Mouse (Mus musculus): ENCODE measurements around the gene Ugt1a7c.

The Ugt1a7c gene

GRCm38 (mm10) chr1:88240072-88240471, 145.2 kb downstream of the Ugt1a7c start:
- CTCF ChIA-PET, result no interaction called here

GRCm38 (mm10) chr1:88240579-88240978, 145.7 kb downstream of the Ugt1a7c start:
- CTCF ChIA-PET, result no interaction called here

GRCm38 (mm10) chr1:88243861-88244260, 149.0 kb downstream of the Ugt1a7c start:
- CTCF ChIA-PET, result no interaction called here

- CTCF ChIA-PET, result no interaction called here
Measured at GRCm38 (mm10) chr1:88245881-88246280, 151.0 kb downstream of the Ugt1a7c start.

GRCm38 (mm10) chr1:88246386-88246785, 151.5 kb downstream of the Ugt1a7c start:
- CTCF ChIA-PET, result no interaction called here

- CTCF ChIA-PET, result no interaction called here
Measured at GRCm38 (mm10) chr1:88247660-88248059, 152.8 kb downstream of the Ugt1a7c start.

- CTCF ChIA-PET, result interaction anchor here (0.6 kb wide), 1 partner anchor 17 kb away, joined by 3 read pairs; no protein-coding TSS in a partner anchor
Measured at GRCm38 (mm10) chr1:88248658-88249057, 153.8 kb downstream of the Ugt1a7c start.

GRCm38 (mm10) chr1:88249596-88249995, 154.7 kb downstream of the Ugt1a7c start:
- CTCF ChIA-PET, result no interaction called here

- CTCF ChIA-PET, result no interaction called here
Measured at GRCm38 (mm10) chr1:88250023-88250422, 155.2 kb downstream of the Ugt1a7c start.

- CTCF ChIA-PET, result interaction anchor here (0.6 kb wide), 1 partner anchor 9 kb away, joined by 3 read pairs; no protein-coding TSS in a partner anchor
Measured at GRCm38 (mm10) chr1:88253106-88253505, 158.2 kb downstream of the Ugt1a7c start.

GRCm38 (mm10) chr1:88253540-88253939, 158.7 kb downstream of the Ugt1a7c start:
- CTCF ChIA-PET, result interaction anchor here (0.6 kb wide), 1 partner anchor 9 kb away, joined by 3 read pairs; no protein-coding TSS in a partner anchor

- CTCF ChIA-PET, result no interaction called here
Measured at GRCm38 (mm10) chr1:88254793-88255465, 160.1 kb downstream of the Ugt1a7c start.

- CTCF ChIA-PET, result no interaction called here
Measured at GRCm38 (mm10) chr1:88255466-88255857, 160.6 kb downstream of the Ugt1a7c start.

- CTCF ChIA-PET, result no interaction called here
Measured at GRCm38 (mm10) chr1:88255989-88256754, 161.3 kb downstream of the Ugt1a7c start.

- CTCF ChIA-PET, result no interaction called here
Measured at GRCm38 (mm10) chr1:88256886-88257663, 162.2 kb downstream of the Ugt1a7c start.

- CTCF ChIA-PET, result no interaction called here
Measured at GRCm38 (mm10) chr1:88257681-88258080, 162.8 kb downstream of the Ugt1a7c start.

GRCm38 (mm10) chr1:88258361-88258760, 163.5 kb downstream of the Ugt1a7c start:
- CTCF ChIA-PET, result no interaction called here

- CTCF ChIA-PET, result no interaction called here
Measured at GRCm38 (mm10) chr1:88258881-88259642, 164.2 kb downstream of the Ugt1a7c start.

GRCm38 (mm10) chr1:88259643-88260024, 164.8 kb downstream of the Ugt1a7c start:
- CTCF ChIA-PET, result no interaction called here

GRCm38 (mm10) chr1:88260114-88260513, 165.3 kb downstream of the Ugt1a7c start:
- CTCF ChIA-PET, result no interaction called here

GRCm38 (mm10) chr1:88260604-88261377, 165.9 kb downstream of the Ugt1a7c start:
- CTCF ChIA-PET, result no interaction called here

Data from spleen, embryonic (tissue).